Mouse (Mus musculus) neural tube, embryonic 11.5 days (tissue): ENCODE data around the gene Blm. TPM values are rescaled to one million over a fixed set of nuclear protein-coding genes. Genes with fewer than 3 reads are reported as not detected.

Experiments used
- ATAC-seq: fragments of 200-750 bp; cut with Nextera tagmentation; 2 replicates; pipeline ENCODE4 v1.8.0; 2017; ENCODE audit warnings: moderate number of reproducible peaks, mild to moderate bottlenecking, moderate TSS enrichment, moderate library complexity; ENCODE audit not compliant: insufficient read depth, low FRiP score, low TSS enrichment
- DNase-seq: peaks from one replicate; pipeline ENCODE4 v3.0.0-alpha.2; 2015; ENCODE audit warnings: low spot score
- H3K27ac ChIP-seq: fragments of 300-500 bp; sonication (generic); 2 replicates; pipeline ENCODE4 v1.5.1; 2014; ENCODE audit warnings: low read depth, mild to moderate bottlenecking, low read length
- H3K27me3 ChIP-seq: fragments of 300-500 bp; sonication (generic); 2 replicates; pipeline ENCODE4 v1.6.1; 2014; ENCODE audit warnings: mild to moderate bottlenecking, low read length, mixed read lengths; ENCODE audit not compliant: control insufficient read depth, insufficient read depth
- H3K36me3 ChIP-seq: fragments of 300-500 bp; sonication (generic); 2 replicates; pipeline ENCODE4 v1.6.1; 2014; ENCODE audit warnings: mild to moderate bottlenecking, low read length, moderate library complexity, mixed read lengths; ENCODE audit not compliant: control insufficient read depth, insufficient read depth
- H3K4me1 ChIP-seq: fragments of 300-500 bp; sonication (generic); 2 replicates; pipeline ENCODE4 v1.6.1; 2014; ENCODE audit warnings: low read length, mixed read lengths; ENCODE audit not compliant: control insufficient read depth, insufficient read depth
- H3K4me2 ChIP-seq: fragments of 300-500 bp; sonication (generic); 2 replicates; pipeline ENCODE4 v1.6.1; 2014; ENCODE audit warnings: low read depth, mild to moderate bottlenecking, moderate library complexity
- H3K4me3 ChIP-seq: fragments of 300-500 bp; sonication (generic); 2 replicates; pipeline ENCODE4 v1.5.1; 2014; ENCODE audit warnings: low read depth, low read length
- H3K9ac ChIP-seq: fragments of 300-500 bp; sonication (generic); 2 replicates; pipeline ENCODE4 v1.6.1; 2014; ENCODE audit warnings: mild to moderate bottlenecking, low read length
- H3K9me3 ChIP-seq: fragments of 300-500 bp; sonication (generic); 2 replicates; pipeline ENCODE4 v1.6.1; 2016; ENCODE audit warnings: low read length; ENCODE audit not compliant: control insufficient read depth
- WGBS: fragments of 180-500 bp; shearing (Covaris S2); extraction: QIAGEN DNeasy Blood & Tissue Kit; methylation state at CpG from one replicate; pipeline ENCODE4 v1.1.7; 2014; 5-methylcytosine and 5-hydroxymethylcytosine counted together
- polyA plus RNA-seq: library from polyadenylated mRNA; unstranded; fragments of >200 nt; fragmentation: Nextera tagmentation; extraction: Ambion mirVana; gene quantifications from 2 replicates; pipeline ENCODE4 v1.2.1, GENCODE M21; 2014

Gene Blm
- polyA plus RNA-seq, 1 experiment from 2014 or later: 34.5 TPM

DNA sequence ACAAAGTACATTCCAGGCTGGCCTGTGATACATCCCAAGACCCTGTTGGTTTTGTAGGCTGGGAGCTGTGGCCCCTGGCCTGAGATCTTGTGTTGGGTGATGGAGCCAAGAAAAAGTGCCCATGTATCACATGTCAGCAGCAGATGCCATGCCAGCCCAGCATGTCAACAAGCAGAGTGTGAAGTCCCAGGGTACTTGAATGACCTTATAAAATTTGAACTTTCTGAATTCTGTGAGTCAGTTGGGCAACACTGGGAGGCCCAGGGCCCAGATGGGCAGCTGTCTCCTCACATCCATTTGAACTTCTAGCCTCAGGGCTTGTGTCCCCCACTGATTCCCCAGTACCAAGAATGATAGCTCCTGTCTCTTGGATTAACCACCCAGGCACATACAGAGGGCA is 117.3 kb downstream of the Blm start:
- Histone ChIP-seq H3K4me1 (no peaks in the 10 kb centered on the region), H3K9ac (no peak overlapping the region), H3K27me3 (no peaks in the 10 kb centered on the region), H3K36me3 (no peaks in the 10 kb centered on the region), H3K27ac (no peak overlapping the region), H3K9me3 (no peaks in the 10 kb centered on the region), H3K4me3 (no peak overlapping the region), H3K4me2 (no peak overlapping the region)
- DNase-seq (no peak), ATAC-seq (no peak)

DNA sequence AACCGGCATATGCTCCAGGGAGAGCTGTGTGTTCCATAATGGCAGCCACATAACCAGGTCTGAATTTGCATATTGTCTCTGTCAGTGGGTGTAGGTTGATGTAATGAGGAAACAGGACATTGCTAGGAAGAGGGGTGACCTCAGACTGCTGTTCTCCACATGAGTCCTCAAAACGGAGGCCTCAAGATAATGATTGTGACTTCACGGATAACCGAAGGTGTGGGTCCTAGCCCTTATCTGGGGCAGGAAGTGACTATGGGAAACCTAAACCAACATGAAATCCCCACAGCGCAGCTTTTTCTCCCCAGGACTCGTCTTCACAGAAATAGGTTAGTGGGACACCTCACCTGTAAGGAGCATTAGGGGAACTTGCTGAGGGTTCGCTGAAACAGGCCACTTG is 118.0 kb downstream of the Blm start:
- no peak for ATAC-seq
- no peaks in the 10 kb centered on the region for H3K27me3 ChIP-seq
- 92% methylated on average over 7 of the region's 7 CpGs for WGBS

DNA sequence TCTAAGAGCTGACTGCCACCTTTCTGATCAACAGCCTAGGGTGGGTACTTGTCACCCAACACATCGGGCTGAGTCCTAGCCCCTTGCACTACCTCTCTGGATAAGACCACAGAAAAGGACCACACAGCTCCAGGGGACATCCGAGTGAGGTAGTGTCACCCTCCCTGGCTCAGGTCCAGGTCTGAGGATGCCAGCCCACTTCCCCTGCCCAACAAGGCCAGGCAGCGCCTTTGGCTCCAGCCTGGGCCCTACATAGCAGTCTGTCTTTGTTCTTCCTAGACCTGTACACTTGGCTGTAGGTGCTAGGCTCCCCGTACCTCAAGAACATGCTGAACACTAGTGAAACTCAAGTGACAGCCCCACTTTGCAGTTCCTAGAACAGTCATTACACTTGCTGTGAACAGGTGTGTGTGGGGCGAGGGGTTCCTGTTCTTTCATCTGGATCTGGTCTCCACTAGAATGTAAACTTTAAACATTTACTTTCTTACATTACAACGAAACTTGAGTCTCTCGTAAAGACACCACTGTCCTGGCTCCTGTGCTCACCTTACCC is 120.5 kb downstream of the Blm start:
- Histone ChIP-seq H3K9ac (no peak overlapping the region), H3K4me3 (no peak overlapping the region), H3K9me3 (no peaks in the 10 kb centered on the region), H3K27ac (no peak overlapping the region), H3K4me1 (no peaks in the 10 kb centered on the region), H3K36me3 (no peaks in the 10 kb centered on the region), H3K4me2 (no peak overlapping the region), H3K27me3 (no peaks in the 10 kb centered on the region)
- ATAC-seq: no peak
- 89% methylated on average over 7 of the region's 7 CpGs for WGBS
- DNase-seq: no peak

More for the DNA sequence above, 118.0 kb downstream of the Blm start:
- Histone ChIP-seq H3K27ac (no peak overlapping the region), H3K4me3 (no peak overlapping the region), H3K4me1 (no peaks in the 10 kb centered on the region), H3K36me3 (no peaks in the 10 kb centered on the region), H3K4me2 (no peak overlapping the region), H3K9ac (no peak overlapping the region), H3K9me3 (no peaks in the 10 kb centered on the region)
- no peak for DNase-seq

DNA sequence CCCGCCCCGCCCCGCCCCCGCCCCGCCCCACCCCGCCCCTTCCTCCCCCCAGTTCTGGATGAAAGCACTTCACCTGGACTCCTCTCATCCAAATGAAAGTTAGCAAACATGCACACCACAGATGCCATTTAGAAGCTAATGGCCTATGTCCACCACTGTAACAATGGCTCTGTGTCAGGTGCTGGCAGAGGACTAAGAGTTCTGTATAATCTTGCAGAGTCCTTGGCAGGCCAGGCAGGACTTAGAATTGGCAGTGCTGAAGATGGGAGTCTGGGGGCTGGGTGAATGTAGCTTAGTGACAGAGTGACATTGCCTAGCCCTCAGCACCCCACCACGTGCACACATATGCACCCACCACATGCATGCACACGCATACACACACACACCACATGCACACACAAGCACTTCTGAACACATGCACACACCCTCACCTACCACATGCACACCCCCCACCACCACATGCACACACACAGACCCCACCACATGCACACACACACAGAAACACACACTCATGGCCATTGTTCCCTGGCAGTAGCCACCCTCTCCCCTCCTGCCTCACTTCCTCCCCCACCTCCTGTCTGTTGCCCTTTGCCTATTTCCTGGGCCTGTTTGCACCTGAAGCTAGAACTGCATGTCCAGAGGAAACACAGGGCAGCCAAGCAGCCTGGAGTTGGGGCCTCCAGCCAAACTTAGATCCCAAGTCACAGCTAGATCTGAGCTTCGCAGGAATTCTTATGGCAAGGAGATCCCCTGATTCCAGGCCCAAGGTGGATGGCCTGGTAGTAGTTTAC is 121.2 kb downstream of the Blm start:
- H3K9me3 ChIP-seq: no peaks in the 10 kb centered on the region
- no peaks in the 10 kb centered on the region for H3K27me3 ChIP-seq
- ATAC-seq: no peak
- H3K4me3 ChIP-seq: no peak overlapping the region
- H3K4me2 ChIP-seq: no peak overlapping the region
- no peaks in the 10 kb centered on the region for H3K4me1 ChIP-seq
- WGBS: 60% methylated on average over 9 of the region's 9 CpGs
- no peak overlapping the region for H3K9ac ChIP-seq
- DNase-seq: no peak
- no peak overlapping the region for H3K27ac ChIP-seq
- H3K36me3 ChIP-seq: no peaks in the 10 kb centered on the region

DNA sequence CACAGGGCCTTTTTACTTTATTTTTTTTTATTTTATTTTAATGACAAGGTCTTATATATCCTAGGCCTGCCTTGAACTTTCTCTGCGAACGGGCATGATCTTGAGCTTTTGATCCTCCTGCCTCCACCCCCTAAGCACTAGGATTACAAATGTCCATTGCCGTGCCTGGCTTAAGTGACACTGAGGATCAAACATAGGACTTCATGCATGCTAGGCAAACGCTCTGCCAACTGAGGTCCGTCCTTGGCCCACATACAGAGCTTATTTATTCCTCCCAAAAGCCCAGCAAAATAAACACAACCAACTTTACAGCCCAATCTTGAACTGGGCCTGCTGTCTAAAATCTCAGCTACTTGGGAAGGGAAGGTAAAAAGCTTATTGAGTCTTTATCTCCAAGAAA is 122.1 kb downstream of the Blm start:
- WGBS: 74% methylated on average over 5 of the region's 5 CpGs
- Histone ChIP-seq H3K36me3 (no peaks in the 10 kb centered on the region), H3K9me3 (no peaks in the 10 kb centered on the region), H3K4me2 (no peak overlapping the region), H3K9ac (no peak overlapping the region), H3K4me1 (no peaks in the 10 kb centered on the region), H3K4me3 (no peak overlapping the region), H3K27ac (no peak overlapping the region), H3K27me3 (no peaks in the 10 kb centered on the region)
- no peak for ATAC-seq
- no peak for DNase-seq

DNA sequence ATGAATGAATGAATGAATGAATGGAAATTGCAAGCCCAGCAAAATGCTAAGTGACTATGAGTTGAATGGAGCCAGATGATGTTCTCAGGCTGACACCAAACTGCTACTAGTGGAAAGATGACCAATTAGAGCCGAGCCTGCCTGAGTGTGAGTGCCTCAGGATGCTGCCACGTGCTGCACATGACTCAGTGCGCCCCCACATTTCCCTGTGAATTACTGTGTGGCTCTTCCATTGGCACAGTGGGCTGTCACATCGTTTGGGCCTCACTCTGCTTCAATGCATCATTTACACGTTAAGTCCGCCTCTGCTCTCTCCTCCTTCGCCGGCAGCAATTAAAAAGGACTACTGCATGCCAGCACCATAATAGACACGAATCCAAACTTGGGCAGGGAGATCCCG is 122.6 kb downstream of the Blm start:
- H3K27ac ChIP-seq: no peak overlapping the region
- H3K9me3 ChIP-seq: no peaks in the 10 kb centered on the region
- no peak overlapping the region for H3K4me3 ChIP-seq
- no peaks in the 10 kb centered on the region for H3K4me1 ChIP-seq
- DNase-seq (no peak), ATAC-seq (no peak)
- WGBS: 72% methylated on average over 10 of the region's 10 CpGs
- H3K4me2 ChIP-seq: no peak overlapping the region
- H3K9ac ChIP-seq: no peak overlapping the region
- H3K36me3 ChIP-seq: no peaks in the 10 kb centered on the region
- no peaks in the 10 kb centered on the region for H3K27me3 ChIP-seq

DNA sequence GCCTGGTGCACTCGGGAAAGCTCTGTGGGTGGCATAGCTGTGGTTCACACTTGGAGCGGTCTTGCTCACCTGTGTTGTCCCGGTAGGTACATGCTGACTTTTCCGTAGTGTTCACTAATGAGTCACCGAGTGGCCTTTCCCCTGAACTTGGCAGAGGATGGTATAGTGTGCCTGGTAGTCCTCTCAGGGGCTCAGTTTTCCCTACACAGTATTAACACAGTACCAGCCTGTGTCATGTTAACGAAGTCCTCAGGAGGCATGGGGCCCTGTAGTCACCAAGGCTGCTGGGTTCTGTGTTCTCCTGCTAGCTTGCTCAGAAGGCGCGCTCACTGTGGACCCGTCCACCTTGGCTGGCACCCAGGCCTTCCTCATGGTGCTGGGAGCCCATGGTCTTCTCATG is 124.5 kb downstream of the Blm start:
- ATAC-seq (no peak), DNase-seq (no peak)
- Histone ChIP-seq H3K27me3 (no peaks in the 10 kb centered on the region), H3K9ac (no peak overlapping the region), H3K4me1 (no peaks in the 10 kb centered on the region), H3K4me2 (no peak overlapping the region), H3K9me3 (no peaks in the 10 kb centered on the region), H3K4me3 (no peak overlapping the region), H3K27ac (no peak overlapping the region), H3K36me3 (no peaks in the 10 kb centered on the region)
- WGBS: 86% methylated on average over 9 of the region's 9 CpGs

DNA sequence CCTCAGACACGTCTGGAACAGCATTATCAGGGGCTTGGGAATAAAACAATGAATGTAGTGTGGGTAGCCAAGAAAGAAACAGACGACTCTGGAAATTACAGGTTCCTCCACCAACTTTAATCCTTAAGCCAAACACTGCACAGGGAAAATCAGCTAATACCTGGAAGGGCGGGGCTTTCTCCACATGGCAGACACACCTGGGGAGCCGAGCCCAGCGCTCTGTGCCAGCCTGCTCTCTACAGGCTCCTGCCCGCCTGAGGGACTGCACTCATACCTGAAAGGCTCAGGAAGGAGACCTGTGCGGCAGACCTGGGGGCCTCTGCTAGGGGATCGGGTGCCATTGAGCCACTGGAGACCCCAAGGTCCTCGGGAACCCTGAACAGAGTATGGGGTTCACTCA is 127.2 kb downstream of the Blm start:
- no peak overlapping the region for H3K4me2 ChIP-seq
- no peak for DNase-seq
- H3K9ac ChIP-seq: no peak overlapping the region
- no peaks in the 10 kb centered on the region for H3K36me3 ChIP-seq
- no peaks in the 10 kb centered on the region for H3K27me3 ChIP-seq
- H3K4me1 ChIP-seq: no peaks in the 10 kb centered on the region
- 84% methylated on average over 9 of the region's 9 CpGs for WGBS
- no peak for ATAC-seq
- H3K4me3 ChIP-seq: no peak overlapping the region
- H3K27ac ChIP-seq: no peak overlapping the region
- no peaks in the 10 kb centered on the region for H3K9me3 ChIP-seq

DNA sequence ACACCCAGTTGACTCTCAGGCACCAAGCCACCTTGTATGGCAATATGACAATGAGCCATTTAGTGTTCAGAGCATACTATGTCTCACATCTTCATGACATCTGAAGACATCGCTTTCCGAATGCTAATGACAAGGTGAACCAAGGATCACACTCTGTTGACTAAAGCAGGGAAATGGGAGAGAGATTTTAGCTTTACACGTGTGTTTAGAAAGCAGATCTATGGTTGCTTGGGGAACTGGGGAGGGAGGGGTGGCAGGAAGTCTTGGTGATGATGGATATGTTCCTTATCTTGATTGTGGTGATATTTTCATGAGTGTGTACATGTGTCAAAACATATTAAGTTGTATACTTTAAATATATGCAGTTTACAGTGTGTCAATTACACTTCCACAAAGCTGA is 128.7 kb downstream of the Blm start:
- no peak overlapping the region for H3K27ac ChIP-seq
- DNase-seq (no peak), ATAC-seq (no peak)
- no peak overlapping the region for H3K4me2 ChIP-seq
- peaks cover 5% of the 10 kb centered on the region for H3K4me1 ChIP-seq
- H3K36me3 ChIP-seq: no peaks in the 10 kb centered on the region
- H3K9ac ChIP-seq: no peak overlapping the region
- 90% methylated on average over 3 of the region's 3 CpGs for WGBS
- H3K9me3 ChIP-seq: no peaks in the 10 kb centered on the region
- no peaks in the 10 kb centered on the region for H3K27me3 ChIP-seq
- H3K4me3 ChIP-seq: no peak overlapping the region
